Mouse (Mus musculus): ENCODE results near the gene Dlgap3. TPM values are rescaled to one million over a fixed set of nuclear protein-coding genes. Genes with fewer than 3 reads are reported as not detected.
A peak's percentile ranks its signal among the peaks of the same experiment; 100 is the strongest.

Dlgap3 gene
- polyA plus RNA-seq (2014; fragmentation: Nextera tagmentation; extraction: Ambion mirVana), result 6.7 and 7.1 TPM in 2 replicates

DNA sequence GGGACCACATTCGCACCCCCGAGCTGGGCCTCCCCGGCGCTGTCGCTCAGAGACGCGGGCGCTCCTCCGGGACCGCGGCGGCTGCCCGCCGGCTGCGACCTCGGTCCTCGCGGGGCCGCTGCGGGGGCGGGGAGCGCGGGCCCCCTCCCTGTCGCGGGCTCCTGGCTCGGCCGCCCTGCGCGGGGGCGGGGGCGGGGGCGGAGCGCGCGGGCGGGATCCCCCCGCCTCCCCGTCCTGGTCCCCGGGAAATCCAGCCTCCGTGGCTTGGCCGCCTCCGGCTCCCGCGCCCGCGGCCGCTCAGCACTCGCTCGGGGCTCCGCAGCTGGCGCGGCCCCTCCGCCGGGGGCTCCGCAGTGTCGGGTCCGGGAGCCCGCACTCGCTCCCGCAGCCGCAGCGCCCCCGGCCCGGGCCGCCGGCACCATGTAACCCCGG is at the start of gene Dlgap3:
Dlgap3 (plus strand) TSS at position 291 of the 432 bp plus-strand sequence.
- DNase-seq (ENCODE audit: low spot score) (peak; percentile 75), ATAC-seq (ENCODE audit: low FRiP score) (peak; percentile 74)
- Histone ChIP-seq H3K9me3 (ENCODE audit: control insufficient read depth, low read length) (no peaks in the 10 kb centered on the region), H3K4me2 (replicated peaks; ENCODE audit: low read depth, low read length) (peak within 1 kb of the TSS; percentile 65), H3K9ac (ENCODE audit: low read depth, low read length) (peak within 1 kb of the TSS; percentile 72), H3K36me3 (ENCODE audit: control insufficient read depth, insufficient read depth, low read length) (no peaks in the 10 kb centered on the region), H3K27ac (ENCODE audit: low read depth, low read length) (peak within 1 kb of the TSS; percentile 77), H3K27me3 (ENCODE audit: control insufficient read depth, insufficient read depth, low read length) (no peaks in the 10 kb centered on the region; the same call in 1 of the 2 replicates), H3K4me1 (replicated peaks; ENCODE audit: control insufficient read depth, insufficient read depth, low read length) (peaks cover 6% of the 10 kb centered on the region; the same call in 1 of the 2 replicates), H3K4me3 (ENCODE audit: low read depth, low read length) (peak within 1 kb of the TSS; percentile 47)
- WGBS, result under 1% methylated on average over 39 of the region's 67 CpGs

- DNase-seq (ENCODE audit: low spot score) (no peak), ATAC-seq (ENCODE audit: low FRiP score) (no peak)
- Histone ChIP-seq H3K27me3 (ENCODE audit: control insufficient read depth, insufficient read depth, low read length) (no peaks in the 10 kb centered on the region), H3K4me3 (ENCODE audit: low read depth, low read length) (no peak within 1 kb of the TSS), H3K36me3 (ENCODE audit: control insufficient read depth, insufficient read depth, low read length) (no peaks in the 10 kb centered on the region), H3K27ac (ENCODE audit: low read depth, low read length) (no peak within 1 kb of the TSS), H3K4me1 (replicated peaks; ENCODE audit: control insufficient read depth, insufficient read depth, low read length) (no peaks in the 10 kb centered on the region), H3K9ac (ENCODE audit: low read depth, low read length) (no peak within 1 kb of the TSS), H3K9me3 (ENCODE audit: control insufficient read depth, low read length) (no peaks in the 10 kb centered on the region), H3K4me2 (replicated peaks; ENCODE audit: low read depth, low read length) (no peak within 1 kb of the TSS)
- WGBS, result 95% methylated on average over 5 of the region's 5 CpGs
These were observed 45.6 kb upstream of the Dlgap3 start, which contains the start of gene Tmem35b for GRCm38 (mm10) chr4:127123391-127123790. Gene Tmem35b (plus strand): TSS chr4:127123691.

- ATAC-seq (ENCODE audit: low FRiP score) (no peak), DNase-seq (ENCODE audit: low spot score) (no peak)
- Histone ChIP-seq H3K9me3 (ENCODE audit: control insufficient read depth, low read length) (no peaks in the 10 kb centered on the region), H3K9ac (ENCODE audit: low read depth, low read length) (no peak overlapping the region), H3K27me3 (ENCODE audit: control insufficient read depth, insufficient read depth, low read length) (no peaks in the 10 kb centered on the region), H3K4me1 (replicated peaks; ENCODE audit: control insufficient read depth, insufficient read depth, low read length) (no peaks in the 10 kb centered on the region), H3K4me3 (ENCODE audit: low read depth, low read length) (no peak overlapping the region), H3K36me3 (ENCODE audit: control insufficient read depth, insufficient read depth, low read length) (0 out of 2 replicates have a peak, but pooled peaks cover 2% of the 10 kb centered on the region), H3K27ac (ENCODE audit: low read depth, low read length) (no peak overlapping the region), H3K4me2 (replicated peaks; ENCODE audit: low read depth, low read length) (no peak overlapping the region)
- 96% methylated on average over 1 of the region's 1 CpGs for WGBS
These were observed 44.7 kb upstream of the Dlgap3 start for GRCm38 (mm10) chr4:127124331-127124730.

DNA sequence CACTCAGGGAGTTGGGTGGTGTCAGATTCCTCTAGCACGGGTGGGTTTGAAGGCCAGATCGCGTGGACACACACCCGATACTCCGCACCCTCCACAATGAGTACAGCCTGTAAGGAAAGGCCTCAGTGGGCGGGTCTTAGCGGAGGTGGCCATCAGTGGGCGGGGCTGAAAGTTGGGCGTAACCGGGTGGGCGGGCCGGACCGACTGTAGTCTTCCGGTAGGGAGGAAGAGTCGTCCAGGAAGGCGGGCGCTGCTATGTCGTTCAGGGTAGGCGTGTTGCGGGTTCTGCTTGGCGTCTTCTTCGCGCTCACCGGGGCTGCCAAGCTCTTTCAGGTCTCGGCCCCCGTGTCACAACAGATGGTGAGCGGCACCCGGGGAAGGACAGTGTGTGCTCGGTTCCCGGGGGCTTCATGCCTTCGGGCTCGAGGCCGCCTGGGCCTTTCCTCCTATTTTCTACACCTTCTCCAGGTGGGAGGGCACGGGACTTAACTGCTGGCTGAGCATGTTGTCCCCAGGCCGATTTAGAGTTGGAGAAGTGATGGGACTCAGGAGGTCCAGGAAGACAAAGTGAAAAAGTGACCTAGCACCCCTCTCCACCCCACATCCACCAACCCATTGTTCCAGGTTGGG is 43.1 kb upstream of the Dlgap3 start:
- DNase-seq (ENCODE audit: low spot score) (peak; percentile 93), ATAC-seq (ENCODE audit: low FRiP score) (peak; percentile 95)
- WGBS, result 1% methylated on average over 34 of the region's 35 CpGs
- peak overlapping the region; percentile 70 for H3K4me2 ChIP-seq (replicated peaks; ENCODE audit: low read depth, low read length)
- H3K9me3 ChIP-seq (ENCODE audit: control insufficient read depth, low read length), result no peaks in the 10 kb centered on the region
- H3K36me3 ChIP-seq (ENCODE audit: control insufficient read depth, insufficient read depth, low read length), result 0 out of 2 replicates have a peak, but pooled peaks cover 2% of the 10 kb centered on the region
- H3K9ac ChIP-seq (ENCODE audit: low read depth, low read length), result peak overlapping the region; percentile 81
- H3K4me3 ChIP-seq (ENCODE audit: low read depth, low read length), result peak overlapping the region; percentile 68
- H3K4me1 ChIP-seq (replicated peaks; ENCODE audit: control insufficient read depth, insufficient read depth, low read length), result no peaks in the 10 kb centered on the region
- no peaks in the 10 kb centered on the region for H3K27me3 ChIP-seq (ENCODE audit: control insufficient read depth, insufficient read depth, low read length)
- H3K27ac ChIP-seq (ENCODE audit: low read depth, low read length), result no peak overlapping the region

GRCm38 (mm10) chr4:127134687-127135086 is 34.3 kb upstream of the Dlgap3 start:
- Histone ChIP-seq H3K9me3 (ENCODE audit: control insufficient read depth, low read length) (no peaks in the 10 kb centered on the region), H3K4me2 (replicated peaks; ENCODE audit: low read depth, low read length) (no peak overlapping the region), H3K4me3 (ENCODE audit: low read depth, low read length) (no peak overlapping the region), H3K27ac (ENCODE audit: low read depth, low read length) (no peak overlapping the region), H3K4me1 (replicated peaks; ENCODE audit: control insufficient read depth, insufficient read depth, low read length) (no peaks in the 10 kb centered on the region), H3K36me3 (ENCODE audit: control insufficient read depth, insufficient read depth, low read length) (no peaks in the 10 kb centered on the region), H3K9ac (ENCODE audit: low read depth, low read length) (no peak overlapping the region), H3K27me3 (ENCODE audit: control insufficient read depth, insufficient read depth, low read length) (no peaks in the 10 kb centered on the region)
- DNase-seq (ENCODE audit: low spot score) (no peak), ATAC-seq (ENCODE audit: low FRiP score) (no peak)
- WGBS, result 48% methylated on average over 1 of the region's 1 CpGs

- Histone ChIP-seq H3K27ac (ENCODE audit: low read depth, low read length) (no peak overlapping the region), H3K27me3 (ENCODE audit: control insufficient read depth, insufficient read depth, low read length) (no peaks in the 10 kb centered on the region), H3K9me3 (ENCODE audit: control insufficient read depth, low read length) (no peaks in the 10 kb centered on the region), H3K9ac (ENCODE audit: low read depth, low read length) (no peak overlapping the region), H3K4me2 (replicated peaks; ENCODE audit: low read depth, low read length) (no peak overlapping the region), H3K4me1 (replicated peaks; ENCODE audit: control insufficient read depth, insufficient read depth, low read length) (no peaks in the 10 kb centered on the region), H3K36me3 (ENCODE audit: control insufficient read depth, insufficient read depth, low read length) (no peaks in the 10 kb centered on the region), H3K4me3 (ENCODE audit: low read depth, low read length) (no peak overlapping the region)
- WGBS, result 76% methylated on average over 5 of the region's 5 CpGs
- ATAC-seq (ENCODE audit: low FRiP score), result no peak
- peak; percentile 3 for DNase-seq (ENCODE audit: low spot score)
These were observed 31.4 kb upstream of the Dlgap3 start for GRCm38 (mm10) chr4:127137591-127137990.

DNA sequence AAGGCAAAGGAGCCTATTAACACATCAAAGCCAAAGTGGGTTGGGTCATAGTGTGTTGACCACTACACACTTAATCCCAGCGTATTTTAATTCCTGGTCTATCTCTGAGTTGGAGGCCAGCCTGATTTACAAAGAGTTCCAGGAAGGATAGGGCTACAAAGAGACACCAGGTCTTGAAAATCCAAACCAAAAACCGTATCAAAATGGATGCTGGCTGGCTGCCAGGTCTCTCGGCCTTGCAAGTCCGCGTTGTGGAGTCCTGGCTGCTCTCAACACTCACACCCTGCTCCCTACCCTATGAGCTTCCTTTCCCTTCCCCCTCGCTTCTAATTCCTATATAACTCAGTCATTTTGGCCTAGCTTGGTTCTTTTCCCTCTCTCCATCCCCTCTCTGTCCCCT is 30.5 kb upstream of the Dlgap3 start:
- Histone ChIP-seq H3K27ac (ENCODE audit: low read depth, low read length) (no peak overlapping the region), H3K9me3 (ENCODE audit: control insufficient read depth, low read length) (no peaks in the 10 kb centered on the region), H3K4me3 (ENCODE audit: low read depth, low read length) (no peak overlapping the region), H3K9ac (ENCODE audit: low read depth, low read length) (no peak overlapping the region), H3K4me1 (replicated peaks; ENCODE audit: control insufficient read depth, insufficient read depth, low read length) (no peaks in the 10 kb centered on the region), H3K4me2 (replicated peaks; ENCODE audit: low read depth, low read length) (no peak overlapping the region), H3K36me3 (ENCODE audit: control insufficient read depth, insufficient read depth, low read length) (no peaks in the 10 kb centered on the region), H3K27me3 (ENCODE audit: control insufficient read depth, insufficient read depth, low read length) (no peaks in the 10 kb centered on the region)
- ATAC-seq (ENCODE audit: low FRiP score) (no peak), DNase-seq (ENCODE audit: low spot score) (peak; percentile 5)
- 61% methylated on average over 6 of the region's 6 CpGs for WGBS

GRCm38 (mm10) chr4:127150031-127150430 is 19.0 kb upstream of the Dlgap3 start:
- Histone ChIP-seq H3K9me3 (ENCODE audit: control insufficient read depth, low read length) (no peaks in the 10 kb centered on the region), H3K27me3 (ENCODE audit: control insufficient read depth, insufficient read depth, low read length) (no peaks in the 10 kb centered on the region), H3K4me2 (replicated peaks; ENCODE audit: low read depth, low read length) (no peak overlapping the region), H3K4me1 (replicated peaks; ENCODE audit: control insufficient read depth, insufficient read depth, low read length) (no peaks in the 10 kb centered on the region), H3K4me3 (ENCODE audit: low read depth, low read length) (no peak overlapping the region), H3K9ac (ENCODE audit: low read depth, low read length) (no peak overlapping the region), H3K27ac (ENCODE audit: low read depth, low read length) (no peak overlapping the region), H3K36me3 (ENCODE audit: control insufficient read depth, insufficient read depth, low read length) (no peaks in the 10 kb centered on the region)
- no peak for ATAC-seq (ENCODE audit: low FRiP score)
- 85% methylated on average over 13 of the region's 13 CpGs for WGBS
- DNase-seq (ENCODE audit: low spot score), result no peak

- H3K36me3 ChIP-seq (ENCODE audit: control insufficient read depth, insufficient read depth, low read length), result no peaks in the 10 kb centered on the region
- ATAC-seq (ENCODE audit: low FRiP score) (no peak), DNase-seq (ENCODE audit: low spot score) (no peak)
- no peak overlapping the region for H3K4me3 ChIP-seq (ENCODE audit: low read depth, low read length)
- no peak overlapping the region for H3K4me2 ChIP-seq (replicated peaks; ENCODE audit: low read depth, low read length)
- no peak overlapping the region for H3K9ac ChIP-seq (ENCODE audit: low read depth, low read length)
- no peaks in the 10 kb centered on the region for H3K9me3 ChIP-seq (ENCODE audit: control insufficient read depth, low read length)
- H3K27ac ChIP-seq (ENCODE audit: low read depth, low read length), result no peak overlapping the region
- no peaks in the 10 kb centered on the region for H3K27me3 ChIP-seq (ENCODE audit: control insufficient read depth, insufficient read depth, low read length)
- 53% methylated on average over 1 of the region's 1 CpGs for WGBS
- no peaks in the 10 kb centered on the region for H3K4me1 ChIP-seq (replicated peaks; ENCODE audit: control insufficient read depth, insufficient read depth, low read length)
These were observed 15.7 kb upstream of the Dlgap3 start for GRCm38 (mm10) chr4:127153345-127153744.
